Mouse (Mus musculus) forebrain, embryonic 11.5 days (tissue): Measurements from ENCODE around the gene Pcdh7. TPM values are rescaled to one million over a fixed set of nuclear protein-coding genes. Genes with fewer than 3 reads are reported as not detected.

Experiments
- ATAC-seq: fragments of 200-750 bp; cut with Nextera tagmentation; replicated peaks from 2 replicates; pipeline ENCODE4 v1.8.0; 2017; ENCODE audit warnings: moderate TSS enrichment; ENCODE audit not compliant: low FRiP score
- DNase-seq: peaks from one replicate; pipeline ENCODE4 v3.0.0-alpha.2; 2017; ENCODE audit warnings: low spot score
- H3K27ac ChIP-seq: fragments of 300-500 bp; sonication (generic); 2 replicates; pipeline ENCODE4 v1.5.1; 2014; ENCODE audit warnings: low read depth, low read length
- H3K27me3 ChIP-seq: fragments of 300-500 bp; sonication (generic); 2 replicates; pipeline ENCODE4 v1.6.1; 2014; ENCODE audit warnings: mild to moderate bottlenecking, low read length, mixed read lengths; ENCODE audit not compliant: control insufficient read depth, insufficient read depth
- H3K36me3 ChIP-seq: fragments of 300-500 bp; sonication (generic); 2 replicates; pipeline ENCODE4 v1.6.1; 2014; ENCODE audit warnings: mild to moderate bottlenecking, low read length, moderate library complexity, mixed read lengths; ENCODE audit not compliant: control insufficient read depth, insufficient read depth
- H3K4me1 ChIP-seq: fragments of 300-500 bp; sonication (generic); replicated peaks from 2 replicates; pipeline ENCODE4 v1.6.1; 2014; ENCODE audit warnings: low read length, mixed read lengths; ENCODE audit not compliant: control insufficient read depth, insufficient read depth
- H3K4me2 ChIP-seq: fragments of 300-500 bp; sonication (generic); 2 replicates; pipeline ENCODE4 v1.6.1; 2014; ENCODE audit warnings: low read depth, mild to moderate bottlenecking, low read length, moderate library complexity, mixed read lengths; ENCODE audit not compliant: severe bottlenecking
- H3K4me3 ChIP-seq: fragments of 300-500 bp; sonication (generic); 2 replicates; pipeline ENCODE4 v1.5.1; 2014; ENCODE audit warnings: low read depth, low read length
- H3K9ac ChIP-seq: fragments of 300-500 bp; sonication (generic); 2 replicates; pipeline ENCODE4 v1.6.1; 2014; ENCODE audit warnings: low read length
- H3K9me3 ChIP-seq: fragments of 300-500 bp; sonication (generic); 2 replicates; pipeline ENCODE4 v1.6.1; 2016; ENCODE audit warnings: low read length, mixed read lengths; ENCODE audit not compliant: control insufficient read depth
- WGBS: fragments of 180-500 bp; shearing (Covaris S2); extraction: QIAGEN DNeasy Blood & Tissue Kit; methylation state at CpG from one replicate; pipeline ENCODE4 v1.1.7; 2014; 5-methylcytosine and 5-hydroxymethylcytosine counted together
- polyA plus RNA-seq: library from polyadenylated mRNA; unstranded; fragments of >200 nt; fragmentation: Nextera tagmentation; extraction: Ambion mirVana; gene quantifications from 2 replicates; pipeline ENCODE4 v1.2.1, GENCODE M21; 2014

Pcdh7 gene
- polyA plus RNA-seq, 1 experiment from 2014 or later: 5.1 TPM

GRCm38 (mm10) chr5:57803108-57803507, 85.3 kb downstream of the Pcdh7 start:
- 83% methylated on average over 3 of the region's 3 CpGs for WGBS

GRCm38 (mm10) chr5:57803890-57804289, 86.1 kb downstream of the Pcdh7 start:
- no peak overlapping the region for H3K4me3 ChIP-seq
- H3K4me1 ChIP-seq: no peaks in the 10 kb centered on the region
- 78% methylated on average over 5 of the region's 5 CpGs for WGBS
- ATAC-seq (no peak), DNase-seq (no peak)
- no peak overlapping the region for H3K27ac ChIP-seq
- no peak overlapping the region for H3K4me2 ChIP-seq
- no peaks in the 10 kb centered on the region for H3K27me3 ChIP-seq
- H3K9me3 ChIP-seq: no peaks in the 10 kb centered on the region
- no peaks in the 10 kb centered on the region for H3K36me3 ChIP-seq
- H3K9ac ChIP-seq: no peak overlapping the region

More at GRCm38 (mm10) chr5:57803108-57803507, 85.3 kb downstream of the Pcdh7 start:
- H3K4me3 ChIP-seq: no peak overlapping the region
- no peaks in the 10 kb centered on the region for H3K36me3 ChIP-seq
- H3K27me3 ChIP-seq: no peaks in the 10 kb centered on the region
- H3K9me3 ChIP-seq: no peaks in the 10 kb centered on the region
- no peak for ATAC-seq
- H3K4me1 ChIP-seq: no peaks in the 10 kb centered on the region
- DNase-seq: no peak
- H3K27ac ChIP-seq: no peak overlapping the region
- H3K4me2 ChIP-seq: no peak overlapping the region
- H3K9ac ChIP-seq: no peak overlapping the region

DNA sequence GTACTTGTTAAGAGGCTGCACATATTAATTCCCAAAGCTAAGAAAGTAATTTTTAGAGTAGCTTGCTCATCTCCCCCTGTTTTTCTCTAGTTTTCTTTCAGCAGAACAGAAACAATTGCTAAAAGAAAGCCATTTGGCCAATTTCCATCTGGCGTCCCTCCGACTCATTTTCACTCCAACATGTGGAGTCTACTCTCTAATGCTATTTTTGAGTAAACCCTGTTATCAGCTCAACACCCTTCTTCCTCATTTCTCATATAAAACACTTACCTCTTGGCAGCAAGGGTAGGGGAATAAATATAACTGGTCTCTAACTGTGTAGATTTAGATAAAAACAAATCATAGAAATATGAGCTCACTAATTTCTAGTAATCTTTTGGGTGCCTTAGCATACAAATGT, 89.6 kb downstream of the Pcdh7 start:
- Histone ChIP-seq H3K27me3 (no peaks in the 10 kb centered on the region), H3K9ac (no peak overlapping the region), H3K9me3 (no peaks in the 10 kb centered on the region), H3K4me2 (no peak overlapping the region), H3K36me3 (no peaks in the 10 kb centered on the region), H3K4me3 (no peak overlapping the region), H3K4me1 (no peaks in the 10 kb centered on the region), H3K27ac (no peak overlapping the region)
- WGBS: 78% methylated on average over 2 of the region's 2 CpGs
- no peak for DNase-seq
- no peak for ATAC-seq

DNA sequence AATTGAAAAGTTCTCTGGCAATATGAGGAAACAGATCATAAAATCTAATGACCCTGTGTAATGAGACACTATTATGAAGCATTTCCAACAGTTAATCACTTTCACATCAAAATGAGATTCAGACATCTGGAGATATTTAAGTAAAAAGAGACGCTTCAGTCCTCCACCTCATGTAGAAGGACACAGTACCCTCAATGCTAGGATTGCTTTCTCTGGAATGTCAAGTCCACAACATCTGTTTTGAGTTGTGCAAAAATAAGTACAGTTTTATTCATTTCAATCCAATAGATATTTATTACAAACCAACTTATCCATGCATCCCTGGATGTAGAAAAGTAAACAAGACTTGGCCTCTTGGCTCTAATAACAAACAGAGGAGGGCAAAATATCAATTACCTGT, 92.9 kb downstream of the Pcdh7 start:
- Histone ChIP-seq H3K36me3 (no peaks in the 10 kb centered on the region), H3K4me2 (no peak overlapping the region), H3K9ac (no peak overlapping the region), H3K27ac (no peak overlapping the region), H3K4me3 (no peak overlapping the region), H3K27me3 (no peaks in the 10 kb centered on the region), H3K9me3 (no peaks in the 10 kb centered on the region), H3K4me1 (no peaks in the 10 kb centered on the region)
- WGBS: 68% methylated on average over 1 of the region's 1 CpGs
- no peak for DNase-seq
- ATAC-seq: no peak

GRCm38 (mm10) chr5:57815964-57816589, 98.3 kb downstream of the Pcdh7 start:
- Histone ChIP-seq H3K27ac (no peak overlapping the region), H3K36me3 (no peaks in the 10 kb centered on the region), H3K4me3 (no peak overlapping the region), H3K4me1 (no peaks in the 10 kb centered on the region), H3K9ac (no peak overlapping the region), H3K4me2 (no peak overlapping the region), H3K9me3 (no peaks in the 10 kb centered on the region), H3K27me3 (no peaks in the 10 kb centered on the region)
- ATAC-seq: no peak
- 79% methylated on average over 5 of the region's 5 CpGs for WGBS
- no peak for DNase-seq

GRCm38 (mm10) chr5:57819788-57820187, 102.0 kb downstream of the Pcdh7 start:
- no peaks in the 10 kb centered on the region for H3K4me1 ChIP-seq
- no peaks in the 10 kb centered on the region for H3K36me3 ChIP-seq
- 89% methylated on average over 2 of the region's 2 CpGs for WGBS
- H3K9me3 ChIP-seq: no peaks in the 10 kb centered on the region
- no peak overlapping the region for H3K4me2 ChIP-seq
- no peaks in the 10 kb centered on the region for H3K27me3 ChIP-seq
- DNase-seq (no peak), ATAC-seq (no peak)
- no peak overlapping the region for H3K9ac ChIP-seq
- no peak overlapping the region for H3K4me3 ChIP-seq
- no peak overlapping the region for H3K27ac ChIP-seq

- Histone ChIP-seq H3K27me3 (no peaks in the 10 kb centered on the region), H3K4me3 (no peak overlapping the region), H3K4me2 (no peak overlapping the region), H3K9me3 (no peaks in the 10 kb centered on the region), H3K36me3 (no peaks in the 10 kb centered on the region), H3K4me1 (no peaks in the 10 kb centered on the region), H3K27ac (no peak overlapping the region), H3K9ac (no peak overlapping the region)
- DNase-seq (no peak), ATAC-seq (no peak)
- 94% methylated on average over 8 of the region's 8 CpGs for WGBS
Observed at GRCm38 (mm10) chr5:57821099-57821498, 103.3 kb downstream of the Pcdh7 start.

DNA sequence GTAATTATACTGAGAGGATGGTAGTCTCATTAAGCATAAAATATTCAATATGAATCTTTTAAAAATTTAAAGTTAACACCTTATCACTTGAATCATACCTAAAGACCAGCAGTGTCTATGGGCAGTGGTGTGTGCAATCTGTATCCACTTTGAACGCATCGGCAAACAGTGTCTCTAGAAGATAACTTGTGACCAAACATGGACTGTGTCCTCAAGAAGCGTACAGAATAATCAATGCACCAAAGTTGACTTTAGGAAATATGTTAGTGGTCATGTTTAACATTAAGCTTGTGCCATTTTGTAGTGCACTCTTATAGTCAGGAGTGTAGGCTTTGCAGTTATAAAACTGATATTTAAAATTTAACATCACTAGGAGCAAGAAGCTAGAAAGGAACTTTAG, 110.7 kb downstream of the Pcdh7 start:
- 92% methylated on average over 3 of the region's 3 CpGs for WGBS
- DNase-seq (no peak), ATAC-seq (no peak)
- no peaks in the 10 kb centered on the region for H3K27me3 ChIP-seq
- no peaks in the 10 kb centered on the region for H3K4me1 ChIP-seq
- H3K4me3 ChIP-seq: no peak overlapping the region
- no peak overlapping the region for H3K9ac ChIP-seq
- H3K27ac ChIP-seq: no peak overlapping the region
- no peaks in the 10 kb centered on the region for H3K36me3 ChIP-seq
- H3K4me2 ChIP-seq: no peak overlapping the region
- H3K9me3 ChIP-seq: no peaks in the 10 kb centered on the region

DNA sequence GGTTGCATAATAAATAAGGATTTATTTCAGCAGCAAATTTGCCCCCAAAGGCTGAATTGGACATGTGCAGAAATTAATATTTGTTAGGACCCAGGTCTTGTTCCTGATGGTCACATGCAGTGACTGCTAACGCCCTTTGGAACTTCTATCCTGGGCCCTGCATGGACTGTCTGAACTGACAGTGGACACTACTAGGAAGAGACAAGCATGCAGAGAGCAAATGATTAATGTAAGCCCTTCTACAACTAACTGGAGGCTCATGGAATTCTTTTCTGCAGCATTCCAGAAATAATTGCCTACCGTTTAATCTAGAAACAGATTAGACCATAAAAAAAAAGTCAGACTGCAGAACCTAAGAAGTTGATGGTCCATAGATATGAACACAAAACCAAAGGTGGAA, 119.4 kb downstream of the Pcdh7 start:
- Histone ChIP-seq H3K4me3 (no peak overlapping the region), H3K9me3 (no peaks in the 10 kb centered on the region), H3K4me2 (no peak overlapping the region), H3K36me3 (no peaks in the 10 kb centered on the region), H3K4me1 (no peaks in the 10 kb centered on the region), H3K27ac (no peak overlapping the region), H3K9ac (no peak overlapping the region), H3K27me3 (no peaks in the 10 kb centered on the region)
- 87% methylated on average over 2 of the region's 2 CpGs for WGBS
- DNase-seq (no peak), ATAC-seq (no peak)
